Mouse (Mus musculus): ENCODE data around the gene Vmn1r196.
"Not testable (repeated sequence)": the region's sequence is repeated elsewhere in the genome, so short reads cannot be mapped to it uniquely, and the experiment has no call there.

The Vmn1r196 gene

DNA sequence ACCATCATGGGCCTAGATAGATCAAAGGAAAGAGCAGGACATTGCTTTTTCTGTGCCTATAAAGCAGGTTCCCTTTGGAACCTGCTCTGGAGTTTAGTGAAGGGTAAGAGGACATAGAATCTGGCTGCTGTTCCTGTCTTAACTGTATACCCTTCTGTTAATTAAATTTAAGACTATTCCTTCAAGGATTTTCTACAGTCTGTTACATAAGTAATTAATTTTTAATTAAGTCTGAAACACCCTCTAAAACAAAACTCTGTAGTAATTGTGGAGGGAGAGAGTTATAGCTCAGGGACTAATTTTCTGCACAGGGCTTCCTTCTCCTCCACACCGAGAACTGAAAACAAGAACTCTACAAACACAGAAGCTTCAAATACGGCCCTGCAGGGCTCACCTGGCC, at the start of gene Vmn1r196:
Gene Vmn1r196 (plus strand): TSS at position 301 of the 400 bp plus-strand sequence.
- no peak for DNase-seq (ENCODE audit: low spot score)

DNA sequence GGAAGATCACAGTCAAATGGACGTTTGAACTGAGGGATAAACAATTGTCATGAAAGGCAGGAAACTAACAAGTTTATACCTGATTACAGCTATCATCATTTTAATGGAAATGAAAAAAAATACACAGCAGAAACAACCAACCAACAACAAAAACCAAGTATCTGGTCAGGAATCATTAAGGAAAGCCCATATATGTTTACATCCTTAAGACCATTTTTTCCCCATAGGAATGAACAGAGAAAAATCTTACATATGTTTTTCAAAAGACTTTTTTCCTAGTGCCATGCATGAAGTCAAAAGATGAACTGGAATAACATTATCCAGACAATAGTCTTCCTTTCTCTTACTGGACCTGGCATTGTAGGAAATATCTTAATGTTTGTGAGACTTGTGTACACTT, 45.8 kb upstream of the Vmn1r196 start, which contains the start of gene Vmn1r194:
Gene Vmn1r194 (plus strand): TSS at position 301 of the 400 bp plus-strand sequence.
- DNase-seq (ENCODE audit: low spot score): no peak

DNA sequence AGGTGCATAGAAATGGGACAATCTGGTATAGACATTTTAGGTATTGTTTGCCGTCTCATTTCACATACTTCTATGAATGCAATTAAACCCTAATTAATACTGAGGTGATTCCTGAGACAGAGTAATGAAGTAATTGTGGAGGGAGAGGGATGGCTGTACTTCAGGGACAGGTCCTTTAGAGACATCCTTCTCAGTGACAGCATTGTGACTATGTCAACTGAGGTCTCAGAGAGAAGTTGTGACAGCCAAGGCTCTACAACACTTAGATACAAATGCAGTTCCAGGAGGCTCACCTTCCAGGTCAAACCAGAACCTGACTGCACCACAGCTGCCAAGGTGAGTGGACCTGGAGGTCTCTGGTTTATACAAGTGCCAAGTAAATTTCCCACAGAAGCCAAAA, 19.5 kb upstream of the Vmn1r196 start, which contains the start of gene Vmn1r195:
Gene Vmn1r195 (plus strand): TSS at position 301 of the 400 bp plus-strand sequence.
- DNase-seq (ENCODE audit: low spot score): not testable (repeated sequence)

DNA sequence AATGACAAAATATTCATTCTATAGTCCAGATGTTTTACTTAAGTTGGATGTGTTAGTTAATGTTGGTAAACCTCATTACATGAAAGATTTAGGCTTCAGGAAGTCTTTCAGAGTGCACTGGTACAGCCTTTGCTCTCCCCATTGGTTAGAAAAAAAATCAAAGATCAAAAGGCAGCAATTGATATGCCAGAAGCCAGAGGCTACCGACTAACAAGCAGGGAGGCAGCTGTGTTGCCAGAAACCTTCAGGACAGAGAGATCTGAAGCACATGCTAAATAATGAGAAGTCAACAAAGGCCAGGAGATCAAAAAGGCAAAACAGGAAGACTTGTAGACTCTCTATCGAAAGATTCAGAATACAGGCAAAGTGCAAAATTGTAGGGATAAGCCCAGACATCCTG, 18.0 kb upstream of the Vmn1r196 start:
- no peak for DNase-seq (ENCODE audit: low spot score)

DNA sequence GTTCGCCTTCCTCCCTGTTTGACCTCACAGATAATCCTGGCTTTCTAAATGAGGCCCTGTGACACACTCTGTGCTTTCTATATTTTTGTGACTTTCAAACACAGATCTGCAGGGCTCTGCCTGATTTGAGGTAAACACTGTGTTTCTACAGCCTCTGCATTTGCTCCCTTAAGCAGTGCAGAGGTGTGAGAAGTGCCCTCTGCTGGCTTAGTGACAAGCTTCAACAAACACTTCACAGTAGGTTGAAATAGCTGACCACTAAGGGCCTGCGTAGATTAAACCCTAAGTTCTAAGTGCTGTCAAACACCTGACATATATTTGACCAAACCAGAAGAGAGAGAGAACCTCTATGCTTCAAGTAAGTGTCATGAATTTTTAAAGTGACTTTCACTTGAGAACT, 5.1 kb upstream of the Vmn1r196 start:
- no peak for DNase-seq (ENCODE audit: low spot score)

DNA sequence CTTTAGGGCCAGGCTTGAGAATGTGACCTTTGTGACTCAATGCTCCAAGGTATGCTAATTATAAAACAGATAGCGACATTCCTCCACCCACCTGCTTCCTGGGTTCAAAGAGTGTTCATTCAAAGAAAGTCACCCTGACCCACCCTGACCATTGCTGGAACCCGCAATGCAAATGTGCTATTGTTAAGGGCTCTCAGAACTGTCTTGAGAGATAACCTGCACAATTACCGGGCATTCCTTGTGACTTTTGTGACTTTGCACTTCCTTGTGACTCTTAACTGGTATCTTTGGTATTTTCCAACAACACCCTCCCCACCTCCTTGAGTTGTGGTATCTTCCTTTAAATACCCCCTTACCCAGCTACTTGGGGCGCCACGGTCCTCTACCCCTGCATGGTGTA, 18.4 kb downstream of the Vmn1r196 start:
- not testable (repeated sequence) for DNase-seq (ENCODE audit: low spot score)

DNA sequence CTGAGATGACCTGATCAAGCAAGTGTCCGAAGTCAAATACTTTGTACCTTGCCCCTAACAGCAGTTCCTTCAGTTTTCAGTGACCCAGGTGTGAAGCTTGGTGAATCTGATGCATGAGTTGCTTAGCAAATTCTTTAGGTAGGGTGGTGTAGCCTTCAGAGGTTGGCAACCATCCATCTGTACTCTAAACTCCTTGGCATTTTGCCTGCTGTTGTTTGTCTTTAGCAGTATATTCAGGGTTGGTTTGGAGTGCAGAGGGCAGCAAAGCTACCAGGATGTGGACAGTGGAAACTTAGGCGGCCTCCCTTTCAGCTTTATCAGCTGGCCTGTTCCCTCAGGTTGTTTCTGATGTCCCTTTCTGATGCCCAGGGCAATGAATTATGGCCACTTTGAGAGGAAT, 25.6 kb downstream of the Vmn1r196 start:
- no peak for DNase-seq (ENCODE audit: low spot score)

DNA sequence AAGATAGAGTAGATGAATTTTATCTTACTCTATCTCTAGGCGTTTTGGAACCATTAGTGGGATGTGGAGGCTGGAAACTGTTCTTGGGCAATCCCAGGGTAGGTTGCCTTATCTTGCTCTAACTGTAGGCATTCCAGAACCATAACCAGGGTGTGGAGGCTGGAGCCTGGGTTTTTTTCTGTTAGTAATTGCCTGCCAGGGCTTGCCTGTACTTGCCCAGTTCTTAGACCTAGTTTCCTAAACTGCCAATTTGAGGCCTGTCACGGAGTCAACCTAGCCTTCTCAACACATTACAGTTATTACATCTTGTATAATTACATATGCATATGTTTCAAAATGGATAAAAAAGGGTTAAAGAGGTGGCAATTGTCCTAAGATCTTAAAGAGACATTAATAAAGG, 27.6 kb downstream of the Vmn1r196 start:
- no peak for DNase-seq (ENCODE audit: low spot score)

DNA sequence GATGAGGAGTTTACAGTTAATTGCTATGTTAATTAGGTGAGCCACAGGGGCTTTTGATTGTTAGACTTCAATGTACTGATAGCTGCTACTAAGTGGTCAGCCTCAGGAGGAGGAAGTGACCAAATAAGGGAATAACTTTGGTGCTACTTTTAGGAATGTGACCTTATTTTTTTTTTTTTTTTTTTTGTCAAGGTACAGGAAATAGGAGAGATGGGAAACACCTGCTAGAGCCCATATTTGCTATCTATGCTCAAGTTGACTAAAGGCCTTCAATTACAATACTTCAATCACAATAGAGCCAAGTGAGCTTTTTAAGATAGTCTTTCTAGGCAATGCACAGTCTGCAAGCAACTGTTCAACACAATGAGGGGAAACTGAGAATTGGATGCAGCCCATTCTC, 30.4 kb downstream of the Vmn1r196 start:
- DNase-seq (ENCODE audit: low spot score): no peak

DNA sequence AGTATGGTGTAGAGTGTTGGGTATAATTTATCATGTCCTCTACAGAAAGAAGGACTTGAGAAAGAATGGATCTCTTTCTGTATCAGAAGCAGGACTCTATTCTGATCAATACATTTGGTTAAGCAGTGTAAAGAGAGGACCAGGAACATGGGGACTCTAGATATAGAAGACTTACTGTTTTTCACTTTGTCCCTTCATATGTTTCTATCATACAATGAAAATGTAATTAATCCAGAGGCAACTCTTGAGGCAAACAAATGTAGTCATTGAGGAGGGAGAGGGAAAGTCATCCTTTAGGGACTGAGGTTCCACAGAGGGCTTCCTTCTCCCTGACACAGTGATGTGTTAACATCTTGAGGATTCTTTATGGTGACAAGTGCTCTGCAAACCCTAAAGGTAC, 34.6 kb downstream of the Vmn1r196 start, which contains the start of gene Vmn1r197:
Gene Vmn1r197 (plus strand): TSS at position 301 of the 400 bp plus-strand sequence.
- no peak for DNase-seq (ENCODE audit: low spot score)

DNA sequence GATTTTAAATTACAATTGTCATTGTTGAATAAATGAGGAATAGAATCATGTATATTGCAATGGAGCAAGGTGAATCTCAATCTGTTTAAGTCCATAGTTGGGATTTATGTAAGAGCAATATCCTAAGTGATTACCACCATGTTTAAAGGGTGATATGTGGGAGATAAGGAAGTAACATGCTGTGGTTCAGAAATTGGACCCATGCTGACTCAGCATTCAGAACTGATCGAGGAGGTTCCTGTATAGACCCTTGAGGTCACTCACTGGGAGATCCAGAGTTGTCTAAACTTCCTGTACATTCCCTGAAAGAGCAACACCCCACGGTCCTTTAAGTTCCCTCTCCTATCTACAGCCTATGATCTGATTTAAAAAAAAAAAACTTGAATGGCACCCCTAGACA, 43.5 kb downstream of the Vmn1r196 start:
- DNase-seq (ENCODE audit: low spot score): no peak

DNA sequence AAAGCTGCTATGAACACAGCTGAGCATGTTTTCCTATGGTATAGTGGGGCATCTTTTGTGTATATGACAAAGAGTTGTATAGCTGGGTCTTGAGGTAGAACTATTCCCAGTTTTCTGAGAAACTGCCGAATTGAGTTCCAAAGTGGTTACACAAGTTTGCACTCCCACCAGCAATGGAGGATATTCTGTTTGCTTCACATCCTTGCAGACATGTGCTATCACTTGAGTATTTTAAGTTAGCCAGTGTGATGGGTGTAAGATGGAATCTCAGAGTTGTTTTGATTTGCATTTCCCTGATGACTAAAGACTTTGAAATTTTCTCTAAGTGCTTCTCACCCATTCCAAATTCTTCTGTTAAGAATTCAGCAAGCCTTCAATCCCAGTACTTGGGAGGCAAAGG, 45.8 kb downstream of the Vmn1r196 start:
- DNase-seq (ENCODE audit: low spot score): no peak

Data from layer of hippocampus, adult 9-10 months (tissue).